Mouse (Mus musculus): ENCODE results near the gene Ralgapb. TPM values are rescaled to one million over a fixed set of nuclear protein-coding genes. Genes with fewer than 3 reads are reported as not detected.

Ralgapb gene
- polyA plus RNA-seq, 1 experiment from 2014 or later, result 20.6 TPM

DNA sequence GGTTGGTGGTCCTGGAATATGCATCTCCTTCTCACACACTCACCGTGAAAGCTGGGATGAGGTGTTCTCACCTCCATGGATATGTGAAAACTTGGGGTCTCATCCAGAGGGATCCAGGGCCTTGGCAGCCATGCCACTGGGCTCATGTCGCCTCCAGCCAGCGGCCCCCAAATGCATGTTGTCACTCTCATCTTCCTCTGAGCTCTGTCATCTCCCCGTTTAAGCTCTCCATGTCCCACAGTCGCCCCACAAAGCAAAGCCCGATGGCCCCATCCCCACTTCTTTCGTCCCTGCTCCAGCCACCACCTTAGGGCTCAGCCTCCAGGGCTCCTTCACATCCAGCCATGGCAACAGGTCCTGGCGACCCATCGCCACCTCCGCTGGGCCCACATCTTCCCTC is 97.4 kb downstream of the Ralgapb start:
- no peak overlapping the region for H3K4me2 ChIP-seq (ENCODE audit: low read depth, low read length)
- H3K27ac ChIP-seq (replicated peaks; ENCODE audit: low read depth, low read length), result no peak overlapping the region
- H3K27me3 ChIP-seq (ENCODE audit: control insufficient read depth, insufficient read depth, low read length), result no peaks in the 10 kb centered on the region
- H3K9me3 ChIP-seq (replicated peaks; ENCODE audit: control insufficient read depth, low read length), result no peaks in the 10 kb centered on the region
- no peak overlapping the region for H3K4me3 ChIP-seq (ENCODE audit: low read depth, low read length)
- H3K4me1 ChIP-seq (ENCODE audit: control insufficient read depth, insufficient read depth, low read length), result no peaks in the 10 kb centered on the region
- H3K36me3 ChIP-seq (replicated peaks; ENCODE audit: control insufficient read depth, insufficient read depth, low read depth, low read length), result no peaks in the 10 kb centered on the region
- 89% methylated on average over 10 of the region's 10 CpGs for WGBS
- DNase-seq (ENCODE audit: low spot score) (no peak), ATAC-seq (replicated peaks; ENCODE audit: insufficient number of reproducible peaks, low FRiP score, low TSS enrichment, low read depth) (no peak)
- H3K9ac ChIP-seq (replicated peaks; ENCODE audit: low read length), result no peak overlapping the region

DNA sequence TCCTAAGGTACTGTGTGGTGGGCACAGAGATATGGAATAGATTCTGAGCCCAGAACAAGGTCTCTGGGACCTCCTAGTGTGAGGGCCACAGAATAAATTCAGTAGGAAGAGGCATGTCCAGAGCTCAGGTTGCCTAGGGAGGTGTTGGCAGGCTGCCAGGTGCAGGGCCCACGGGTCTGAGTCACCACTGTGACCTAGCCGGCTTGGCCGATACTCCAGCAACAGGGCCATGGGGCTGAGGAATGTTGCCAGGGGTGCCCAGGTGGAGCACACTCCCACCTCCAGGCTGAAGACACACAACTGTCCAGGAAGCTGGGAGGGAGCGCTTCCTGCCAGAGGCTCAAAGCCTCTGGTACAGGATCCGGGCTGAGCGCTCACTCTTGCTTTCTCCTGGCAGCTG is 101.0 kb downstream of the Ralgapb start:
- Histone ChIP-seq H3K9me3 (replicated peaks; ENCODE audit: control insufficient read depth, low read length) (no peaks in the 10 kb centered on the region), H3K9ac (replicated peaks; ENCODE audit: low read length) (no peak overlapping the region), H3K27me3 (ENCODE audit: control insufficient read depth, insufficient read depth, low read length) (no peaks in the 10 kb centered on the region), H3K4me3 (ENCODE audit: low read depth, low read length) (no peak overlapping the region), H3K27ac (replicated peaks; ENCODE audit: low read depth, low read length) (no peak overlapping the region), H3K4me1 (ENCODE audit: control insufficient read depth, insufficient read depth, low read length) (no peaks in the 10 kb centered on the region), H3K36me3 (replicated peaks; ENCODE audit: control insufficient read depth, insufficient read depth, low read depth, low read length) (no peaks in the 10 kb centered on the region), H3K4me2 (ENCODE audit: low read depth, low read length) (no peak overlapping the region)
- WGBS, result 79% methylated on average over 6 of the region's 6 CpGs
- DNase-seq (ENCODE audit: low spot score), result no peak
- ATAC-seq (replicated peaks; ENCODE audit: insufficient number of reproducible peaks, low FRiP score, low TSS enrichment, low read depth), result no peak

DNA sequence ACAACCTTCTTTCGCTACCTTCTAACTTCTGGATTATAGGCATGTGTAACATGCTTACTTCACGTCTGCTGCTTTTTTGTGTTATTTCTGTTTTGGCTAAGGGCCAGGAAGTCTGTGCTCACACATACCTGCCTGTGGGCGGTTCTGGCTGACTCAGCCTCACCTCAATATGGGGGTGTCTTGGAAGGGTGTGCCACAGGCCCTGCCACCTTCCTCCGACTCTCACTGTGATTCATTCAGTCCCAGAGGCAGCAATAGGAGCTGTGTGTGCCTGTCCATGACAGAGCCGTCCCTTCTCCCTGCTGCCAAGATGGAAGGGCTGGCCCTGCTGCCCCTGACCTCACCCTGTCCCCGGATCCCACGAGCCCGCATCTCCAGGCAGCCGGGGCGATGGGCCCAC is 102.9 kb downstream of the Ralgapb start, which contains the start of gene Arhgap40:
Arhgap40 (plus strand) TSS at position 269 of the 400 bp plus-strand sequence.
- Histone ChIP-seq H3K27me3 (ENCODE audit: control insufficient read depth, insufficient read depth, low read length) (no peaks in the 10 kb centered on the region), H3K4me2 (ENCODE audit: low read depth, low read length) (no peak within 1 kb of the TSS), H3K9me3 (replicated peaks; ENCODE audit: control insufficient read depth, low read length) (no peaks in the 10 kb centered on the region), H3K4me1 (ENCODE audit: control insufficient read depth, insufficient read depth, low read length) (no peaks in the 10 kb centered on the region), H3K36me3 (replicated peaks; ENCODE audit: control insufficient read depth, insufficient read depth, low read depth, low read length) (no peaks in the 10 kb centered on the region), H3K27ac (replicated peaks; ENCODE audit: low read depth, low read length) (no peak within 1 kb of the TSS), H3K4me3 (ENCODE audit: low read depth, low read length) (no peak within 1 kb of the TSS), H3K9ac (replicated peaks; ENCODE audit: low read length) (no peak within 1 kb of the TSS)
- 86% methylated on average over 10 of the region's 10 CpGs for WGBS
- no peak for DNase-seq (ENCODE audit: low spot score)
- ATAC-seq (replicated peaks; ENCODE audit: insufficient number of reproducible peaks, low FRiP score, low TSS enrichment, low read depth), result no peak

DNA sequence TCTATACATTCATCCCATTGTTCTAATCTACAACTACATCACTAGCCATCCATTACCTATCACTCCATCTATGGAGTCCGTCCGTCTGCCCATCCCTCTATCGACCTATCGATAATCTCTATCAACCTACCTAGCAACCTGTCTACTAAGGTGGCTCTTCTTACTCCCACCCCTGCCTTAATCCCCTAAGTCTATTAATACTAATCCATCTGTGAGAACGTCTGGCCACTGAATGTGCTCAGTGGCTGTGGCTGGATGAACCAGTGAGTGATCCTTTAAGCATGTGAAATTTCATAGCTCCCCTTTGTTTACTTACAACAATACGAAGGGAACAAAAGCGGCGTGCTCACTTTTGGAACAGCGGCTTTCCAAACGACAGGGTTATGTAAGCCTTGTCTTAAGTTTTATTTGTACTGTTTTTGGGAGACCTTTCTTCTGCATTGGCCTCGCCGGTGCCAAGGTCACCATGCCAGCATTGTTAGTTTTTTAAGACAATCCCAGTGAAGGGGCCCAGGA is 104.2 kb downstream of the Ralgapb start:
- Histone ChIP-seq H3K36me3 (replicated peaks; ENCODE audit: control insufficient read depth, insufficient read depth, low read depth, low read length) (no peaks in the 10 kb centered on the region), H3K4me1 (ENCODE audit: control insufficient read depth, insufficient read depth, low read length) (no peaks in the 10 kb centered on the region), H3K4me2 (ENCODE audit: low read depth, low read length) (no peak overlapping the region), H3K9me3 (replicated peaks; ENCODE audit: control insufficient read depth, low read length) (no peaks in the 10 kb centered on the region), H3K27ac (replicated peaks; ENCODE audit: low read depth, low read length) (no peak overlapping the region), H3K4me3 (ENCODE audit: low read depth, low read length) (no peak overlapping the region), H3K9ac (replicated peaks; ENCODE audit: low read length) (no peak overlapping the region), H3K27me3 (ENCODE audit: control insufficient read depth, insufficient read depth, low read length) (no peaks in the 10 kb centered on the region)
- ATAC-seq (replicated peaks; ENCODE audit: insufficient number of reproducible peaks, low FRiP score, low TSS enrichment, low read depth), result no peak
- no peak for DNase-seq (ENCODE audit: low spot score)
- WGBS, result 81% methylated on average over 12 of the region's 12 CpGs

DNA sequence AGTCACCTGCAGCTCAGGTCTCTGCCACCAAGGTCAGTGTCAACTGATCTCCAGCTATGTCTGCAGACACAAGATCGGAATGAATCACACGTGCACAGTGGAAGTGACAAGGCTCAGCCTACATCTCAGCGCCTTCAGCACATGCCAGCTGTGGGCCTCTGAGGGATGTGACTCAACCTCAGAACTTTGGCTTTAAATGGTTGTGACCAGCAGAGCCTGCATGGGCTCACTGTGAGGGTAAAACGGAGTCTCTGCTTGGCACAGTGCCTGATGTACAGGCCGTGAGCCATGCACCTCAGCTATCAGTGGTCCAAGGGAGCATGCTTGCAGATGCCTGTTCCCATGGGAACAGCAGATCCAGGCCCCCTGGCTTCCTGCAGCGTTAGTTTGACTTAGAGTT is 108.9 kb downstream of the Ralgapb start:
- no peak for ATAC-seq (replicated peaks; ENCODE audit: insufficient number of reproducible peaks, low FRiP score, low TSS enrichment, low read depth)
- no peak overlapping the region for H3K4me2 ChIP-seq (ENCODE audit: low read depth, low read length)
- H3K9me3 ChIP-seq (replicated peaks; ENCODE audit: control insufficient read depth, low read length), result no peaks in the 10 kb centered on the region
- no peak overlapping the region for H3K27ac ChIP-seq (replicated peaks; ENCODE audit: low read depth, low read length)
- H3K4me3 ChIP-seq (ENCODE audit: low read depth, low read length), result no peak overlapping the region
- no peaks in the 10 kb centered on the region for H3K4me1 ChIP-seq (ENCODE audit: control insufficient read depth, insufficient read depth, low read length)
- H3K9ac ChIP-seq (replicated peaks; ENCODE audit: low read length), result no peak overlapping the region
- no peaks in the 10 kb centered on the region for H3K36me3 ChIP-seq (replicated peaks; ENCODE audit: control insufficient read depth, insufficient read depth, low read depth, low read length)
- H3K27me3 ChIP-seq (ENCODE audit: control insufficient read depth, insufficient read depth, low read length), result no peaks in the 10 kb centered on the region
- WGBS, result 71% methylated on average over 6 of the region's 6 CpGs
- no peak for DNase-seq (ENCODE audit: low spot score)

DNA sequence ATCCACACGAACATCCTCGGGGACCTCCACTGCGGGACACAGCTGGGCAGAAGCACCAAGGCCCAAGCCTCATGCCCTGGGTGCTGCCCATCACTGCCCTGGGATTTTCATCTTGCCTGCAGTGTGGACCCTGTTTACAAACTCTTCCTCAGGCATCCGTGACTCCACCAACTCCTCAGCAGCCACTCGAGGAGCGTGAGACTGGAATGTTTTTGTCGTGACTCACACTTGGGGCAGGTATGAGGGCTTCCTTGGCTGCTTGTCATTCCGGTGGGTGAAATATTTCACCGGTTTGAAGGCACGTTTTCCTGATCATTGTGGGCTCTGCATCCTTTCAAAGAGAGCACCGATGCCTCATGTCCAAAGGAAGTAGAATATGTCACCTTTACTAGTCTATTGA is 109.4 kb downstream of the Ralgapb start:
- Histone ChIP-seq H3K4me3 (ENCODE audit: low read depth, low read length) (no peak overlapping the region), H3K4me1 (ENCODE audit: control insufficient read depth, insufficient read depth, low read length) (no peaks in the 10 kb centered on the region), H3K27me3 (ENCODE audit: control insufficient read depth, insufficient read depth, low read length) (no peaks in the 10 kb centered on the region), H3K9me3 (replicated peaks; ENCODE audit: control insufficient read depth, low read length) (no peaks in the 10 kb centered on the region), H3K9ac (replicated peaks; ENCODE audit: low read length) (no peak overlapping the region), H3K4me2 (ENCODE audit: low read depth, low read length) (no peak overlapping the region), H3K36me3 (replicated peaks; ENCODE audit: control insufficient read depth, insufficient read depth, low read depth, low read length) (no peaks in the 10 kb centered on the region), H3K27ac (replicated peaks; ENCODE audit: low read depth, low read length) (no peak overlapping the region)
- WGBS, result 79% methylated on average over 11 of the region's 11 CpGs
- ATAC-seq (replicated peaks; ENCODE audit: insufficient number of reproducible peaks, low FRiP score, low TSS enrichment, low read depth), result no peak
- DNase-seq (ENCODE audit: low spot score), result no peak

DNA sequence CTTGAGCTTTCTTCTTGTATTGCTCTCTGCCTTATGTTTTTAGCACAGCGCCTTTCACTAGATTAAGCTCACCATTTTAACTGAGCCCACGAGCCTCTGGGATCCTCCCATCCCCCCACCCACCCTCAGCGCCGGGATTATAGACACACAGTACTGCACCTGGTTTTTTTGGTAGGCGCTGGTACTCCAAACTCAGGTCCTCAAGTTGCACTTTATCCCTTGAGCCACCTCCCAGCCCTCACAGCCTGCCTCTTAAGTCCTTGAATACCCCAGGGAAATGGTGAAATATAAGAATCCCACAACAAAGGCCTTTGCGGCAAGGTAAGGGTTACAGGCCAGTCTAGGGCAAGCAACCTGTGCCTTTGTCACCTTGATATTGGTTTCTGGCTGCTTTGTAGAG is 110.2 kb downstream of the Ralgapb start:
- no peak overlapping the region for H3K27ac ChIP-seq (replicated peaks; ENCODE audit: low read depth, low read length)
- DNase-seq (ENCODE audit: low spot score) (peak; percentile 6), ATAC-seq (replicated peaks; ENCODE audit: insufficient number of reproducible peaks, low FRiP score, low TSS enrichment, low read depth) (no peak)
- H3K4me2 ChIP-seq (ENCODE audit: low read depth, low read length), result no peak overlapping the region
- H3K4me1 ChIP-seq (ENCODE audit: control insufficient read depth, insufficient read depth, low read length), result no peaks in the 10 kb centered on the region
- no peak overlapping the region for H3K4me3 ChIP-seq (ENCODE audit: low read depth, low read length)
- no peaks in the 10 kb centered on the region for H3K9me3 ChIP-seq (replicated peaks; ENCODE audit: control insufficient read depth, low read length)
- H3K36me3 ChIP-seq (replicated peaks; ENCODE audit: control insufficient read depth, insufficient read depth, low read depth, low read length), result no peaks in the 10 kb centered on the region
- WGBS, result 77% methylated on average over 6 of the region's 6 CpGs
- no peak overlapping the region for H3K9ac ChIP-seq (replicated peaks; ENCODE audit: low read length)
- no peaks in the 10 kb centered on the region for H3K27me3 ChIP-seq (ENCODE audit: control insufficient read depth, insufficient read depth, low read length)

DNA sequence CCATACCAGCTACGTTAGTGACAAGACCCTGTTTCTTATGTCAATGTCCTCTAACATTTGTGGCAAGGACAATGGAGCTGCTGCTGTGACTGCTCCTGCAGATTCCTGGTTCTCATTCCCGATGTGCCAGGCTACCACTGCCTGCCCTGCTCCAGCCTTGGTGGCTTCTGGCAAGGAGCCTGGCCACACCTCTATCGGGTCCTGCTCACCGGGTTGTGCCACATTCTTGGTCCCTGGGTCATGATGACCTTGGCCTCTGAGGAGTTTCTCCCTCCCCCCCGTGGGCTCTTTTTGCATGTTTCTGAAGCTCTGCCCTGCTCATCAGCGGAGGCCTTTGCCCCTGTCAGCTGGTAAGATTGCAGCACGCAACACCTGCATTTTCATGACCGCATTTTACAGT is 113.4 kb downstream of the Ralgapb start:
- Histone ChIP-seq H3K27ac (replicated peaks; ENCODE audit: low read depth, low read length) (no peak overlapping the region), H3K4me1 (ENCODE audit: control insufficient read depth, insufficient read depth, low read length) (no peaks in the 10 kb centered on the region), H3K36me3 (replicated peaks; ENCODE audit: control insufficient read depth, insufficient read depth, low read depth, low read length) (no peaks in the 10 kb centered on the region), H3K9ac (replicated peaks; ENCODE audit: low read length) (no peak overlapping the region), H3K4me3 (ENCODE audit: low read depth, low read length) (no peak overlapping the region), H3K9me3 (replicated peaks; ENCODE audit: control insufficient read depth, low read length) (no peaks in the 10 kb centered on the region), H3K4me2 (ENCODE audit: low read depth, low read length) (no peak overlapping the region), H3K27me3 (ENCODE audit: control insufficient read depth, insufficient read depth, low read length) (no peaks in the 10 kb centered on the region)
- ATAC-seq (replicated peaks; ENCODE audit: insufficient number of reproducible peaks, low FRiP score, low TSS enrichment, low read depth) (no peak), DNase-seq (ENCODE audit: low spot score) (no peak)
- 86% methylated on average over 8 of the region's 8 CpGs for whole genome bisulfite sequencing
